Mouse (Mus musculus) heart, adult 18-20 months (tissue): ENCODE measurements around the gene Sh3rf3. TPM values are rescaled to one million over a fixed set of nuclear protein-coding genes. Genes with fewer than 3 reads are reported as not detected.
"Not testable (repeated sequence)": the region's sequence is repeated elsewhere in the genome, so short reads cannot be mapped to it uniquely, and the experiment has no call there.

Source experiments
- DNase-seq, 2 experiments: peaks; one replicate each; pipeline ENCODE4 v3.0.0; 2021 to 2022; ENCODE audit warnings: mixed read lengths in 1 of 2
- total RNA-seq, 2 experiments: library from RNA; stranded (reverse); gene quantifications; 2 replicates each; pipeline ENCODE4 v1.2.3; 2021

The Sh3rf3 gene
- total RNA-seq, 2 experiments from 2014 or later: 0.77 to 0.98 TPM

DNA sequence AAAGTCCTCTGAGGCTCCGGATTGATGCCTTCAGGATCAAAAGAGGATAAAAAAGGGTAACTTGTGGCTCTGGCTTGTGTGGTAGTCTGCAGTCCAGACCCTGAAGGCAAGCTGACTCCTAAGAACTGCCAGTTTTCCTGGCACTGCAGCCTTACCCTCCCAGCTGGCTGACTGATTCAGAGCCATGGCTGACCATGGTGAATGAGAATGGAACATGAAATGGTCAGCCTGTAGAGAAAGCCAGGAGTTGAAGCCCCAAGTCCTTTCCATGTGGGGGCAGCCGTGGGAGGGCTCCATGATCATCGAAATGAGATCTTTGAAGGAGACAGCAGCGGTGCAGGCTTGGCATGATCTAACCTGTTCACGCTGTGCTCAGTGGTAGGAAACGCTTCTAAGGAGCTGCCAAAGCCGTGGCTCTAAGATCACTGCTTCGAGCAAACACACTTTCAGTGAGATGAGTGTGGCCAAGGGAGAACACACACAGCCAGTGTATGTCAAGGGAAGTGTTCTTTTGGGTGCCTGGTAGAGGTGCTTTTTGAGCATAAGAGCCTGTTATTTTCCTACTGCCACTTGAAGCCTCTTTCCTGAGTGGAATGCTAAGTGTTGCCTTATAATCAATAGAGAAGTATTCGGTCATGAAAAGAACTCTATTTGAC, 168.6 kb downstream of the Sh3rf3 start:
- no peak for DNase-seq

DNA sequence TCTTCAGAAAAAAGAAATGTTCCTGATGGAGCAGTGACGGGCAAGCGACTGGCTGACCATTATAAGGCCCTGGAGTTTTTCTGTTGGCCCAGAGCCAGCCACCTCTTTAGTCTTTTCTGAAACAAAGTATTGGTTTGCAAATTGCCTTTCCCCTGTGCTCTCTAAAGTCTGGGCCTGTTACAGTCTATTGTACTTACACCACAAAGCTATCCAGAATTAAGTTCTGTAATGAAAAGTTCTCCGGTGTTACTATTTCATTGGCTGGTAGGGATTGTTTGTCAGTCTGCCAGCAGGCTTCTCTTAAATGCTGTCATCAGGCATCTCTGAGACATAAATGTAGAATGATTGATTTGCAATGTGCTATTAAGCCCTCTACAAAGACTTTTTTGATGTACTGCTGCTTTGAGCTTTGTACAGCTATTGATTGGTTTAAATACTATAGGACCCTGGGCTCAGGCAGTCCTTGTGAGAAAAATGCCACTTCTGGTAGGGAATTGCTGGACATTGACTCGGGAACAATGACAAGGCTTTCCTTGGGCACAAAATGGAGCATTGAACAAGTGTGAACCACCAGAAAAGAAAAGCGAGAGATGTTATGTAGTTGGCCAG, 169.5 kb downstream of the Sh3rf3 start:
- no peak for DNase-seq

GRCm38 (mm10) chr10:58991611-58992010, 178.5 kb downstream of the Sh3rf3 start:
- DNase-seq: no peak

- no peak for DNase-seq
These were observed 181.6 kb downstream of the Sh3rf3 start for GRCm38 (mm10) chr10:58994726-58995125.

GRCm38 (mm10) chr10:58995132-58995531, 182.0 kb downstream of the Sh3rf3 start:
- peak in 1 of 2 experiments; percentile 9 for DNase-seq

DNA sequence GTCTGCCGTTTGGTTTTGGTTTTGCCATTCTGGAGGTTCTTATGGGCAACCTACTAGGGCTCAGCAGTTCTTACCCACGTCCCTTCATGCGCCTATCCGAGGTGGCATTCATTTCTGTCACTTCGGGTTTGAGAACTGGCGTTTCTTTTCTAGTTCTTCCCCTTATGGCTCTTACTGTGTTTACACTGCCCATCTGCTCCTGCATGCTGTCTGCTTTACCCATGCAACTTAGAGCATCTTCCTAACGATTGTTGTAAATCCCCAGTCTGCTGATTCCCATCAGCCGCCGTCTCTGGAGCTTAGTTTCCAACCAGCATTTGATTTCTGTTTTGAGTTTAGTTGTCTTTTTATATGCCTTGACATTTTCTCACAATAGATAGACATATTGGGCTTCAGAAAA, 189.2 kb downstream of the Sh3rf3 start:
- DNase-seq: no peak

DNA sequence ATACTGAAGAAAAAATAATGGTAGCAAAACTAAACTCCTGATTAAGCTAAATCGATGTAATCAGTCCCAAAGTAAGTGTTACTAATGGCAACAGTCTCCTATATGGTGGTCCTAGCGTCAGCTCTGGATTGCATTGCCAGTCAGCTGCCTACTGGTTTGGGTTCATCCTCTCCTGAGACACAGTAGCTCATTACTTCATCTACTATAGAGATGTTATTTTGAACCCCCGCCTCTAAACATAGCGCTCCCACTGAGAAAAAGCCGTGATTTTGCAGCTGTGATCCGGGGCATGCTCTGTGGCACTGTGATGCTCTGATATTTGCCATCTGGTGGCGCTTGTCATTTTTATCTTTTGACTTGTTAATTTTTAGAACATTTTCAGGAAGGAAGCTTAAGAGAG, 198.3 kb downstream of the Sh3rf3 start:
- DNase-seq: no peak

- no peak for DNase-seq
These were observed 200.5 kb downstream of the Sh3rf3 start for GRCm38 (mm10) chr10:59013618-59014017.

- DNase-seq: no peak
These were observed 206.3 kb downstream of the Sh3rf3 start for GRCm38 (mm10) chr10:59019302-59019973.

- no peak for DNase-seq
These were observed 237.3 kb downstream of the Sh3rf3 start for GRCm38 (mm10) chr10:59050434-59050833.

GRCm38 (mm10) chr10:59056294-59056693, 243.1 kb downstream of the Sh3rf3 start:
- no peak for DNase-seq

GRCm38 (mm10) chr10:59066804-59067203, 253.6 kb downstream of the Sh3rf3 start:
- DNase-seq: no peak

DNA sequence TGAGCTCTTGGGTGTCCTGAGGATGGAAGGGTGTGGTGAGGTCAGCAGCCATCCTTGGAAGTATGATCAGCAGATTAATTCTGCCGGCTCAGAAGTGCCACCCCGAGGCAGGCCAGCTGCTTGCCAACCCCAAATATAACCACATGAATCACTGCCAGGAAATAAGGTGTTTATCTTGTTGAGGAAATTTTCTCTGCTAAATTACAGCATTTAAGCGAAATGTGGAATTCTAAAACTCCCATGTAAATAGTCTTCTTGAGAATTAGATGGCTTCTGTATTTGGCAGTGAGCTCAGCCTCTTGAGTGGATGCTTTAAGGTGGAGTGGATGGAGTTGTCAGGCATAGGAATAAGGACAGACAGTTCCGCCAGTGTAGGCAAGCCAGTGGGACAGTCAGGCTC, 259.7 kb downstream of the Sh3rf3 start:
- DNase-seq: no peak

GRCm38 (mm10) chr10:59076681-59077080, 263.5 kb downstream of the Sh3rf3 start:
- no peak for DNase-seq

GRCm38 (mm10) chr10:59077909-59078308, 264.8 kb downstream of the Sh3rf3 start:
- peak; percentile 5 to 29 for DNase-seq

- no peak for DNase-seq
These were observed 272.4 kb downstream of the Sh3rf3 start for GRCm38 (mm10) chr10:59085604-59086003.

GRCm38 (mm10) chr10:59086578-59086977, 273.4 kb downstream of the Sh3rf3 start:
- no peak for DNase-seq

- peak; percentile 10 to 18 for DNase-seq
These were observed 276.9 kb downstream of the Sh3rf3 start for GRCm38 (mm10) chr10:59089861-59090621.

- DNase-seq: no peak
These were observed 277.4 kb downstream of the Sh3rf3 start for GRCm38 (mm10) chr10:59090622-59090971.

DNA sequence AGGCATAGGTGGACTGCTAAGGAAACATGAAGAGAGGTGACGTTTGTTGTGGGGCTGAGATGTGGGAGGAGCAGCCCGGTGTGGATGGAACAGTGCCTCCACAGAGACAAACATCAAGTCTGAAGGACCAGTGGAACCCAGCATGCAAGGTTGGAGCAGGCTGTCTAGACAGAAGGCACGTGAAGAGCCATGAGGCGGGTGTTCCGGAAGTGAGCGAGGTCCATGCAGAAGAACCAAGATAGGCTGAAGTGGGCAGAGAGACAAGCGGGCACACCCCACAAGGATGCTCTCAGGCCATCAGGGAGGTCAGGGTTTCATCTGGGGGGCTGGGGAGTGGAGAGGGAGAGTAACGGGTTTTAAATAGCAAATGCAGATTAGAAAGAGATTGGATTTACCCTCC, 278.4 kb downstream of the Sh3rf3 start:
- no peak for DNase-seq

DNA sequence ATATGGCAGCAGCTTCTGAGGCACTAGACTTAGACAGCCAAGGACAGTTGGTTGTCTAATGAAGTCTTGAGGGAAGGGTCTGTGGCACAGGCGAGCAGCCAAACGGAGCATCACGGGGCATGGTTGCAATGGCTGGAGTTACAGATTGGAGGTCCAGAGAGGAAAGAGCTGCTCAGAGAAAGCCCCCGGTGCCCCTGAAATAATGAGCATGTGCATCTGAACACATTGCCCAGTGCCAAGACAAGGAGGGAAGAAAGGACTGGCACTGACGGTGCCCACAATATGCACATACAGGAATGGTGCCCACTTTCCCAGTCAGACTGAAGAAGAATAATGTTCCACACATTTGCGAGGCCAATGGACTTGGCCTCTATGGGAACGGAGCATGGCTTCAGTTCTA, 278.8 kb downstream of the Sh3rf3 start:
- no peak for DNase-seq

GRCm38 (mm10) chr10:59103076-59103475, 289.9 kb downstream of the Sh3rf3 start:
- DNase-seq: not testable (repeated sequence)

GRCm38 (mm10) chr10:59104683-59105082, 291.5 kb downstream of the Sh3rf3 start:
- no peak for DNase-seq
